Mouse (Mus musculus) kidney, postnatal 0 days (tissue): Measurements from ENCODE around the gene Catsper4. TPM values are rescaled to one million over a fixed set of nuclear protein-coding genes. Genes with fewer than 3 reads are reported as not detected.

Source experiments
- ATAC-seq: fragments of 200-750 bp; cut with Nextera tagmentation; replicated peaks from 2 replicates; pipeline ENCODE4 v1.8.0; 2017; ENCODE audit warnings: low read depth, moderate number of reproducible peaks, moderate TSS enrichment, moderate library complexity; ENCODE audit not compliant: low FRiP score
- DNase-seq: peaks from one replicate; pipeline ENCODE4 v3.0.0-alpha.2; 2016; ENCODE audit warnings: low spot score
- H3K27ac ChIP-seq: fragments of 300-500 bp; sonication (generic); 2 replicates; pipeline ENCODE4 v1.5.1; 2014; ENCODE audit warnings: mild to moderate bottlenecking
- H3K27me3 ChIP-seq: fragments of 300-500 bp; sonication (generic); 2 replicates; pipeline ENCODE4 v1.6.1; 2014; ENCODE audit warnings: low read length, mixed read lengths; ENCODE audit not compliant: insufficient read depth
- H3K36me3 ChIP-seq: fragments of 300-500 bp; sonication (generic); 2 replicates; pipeline ENCODE4 v1.6.1; 2014; ENCODE audit warnings: low read length, mixed read lengths; ENCODE audit not compliant: insufficient read depth
- H3K4me1 ChIP-seq: fragments of 300-500 bp; sonication (generic); replicated peaks from 2 replicates; pipeline ENCODE4 v1.6.1; 2014; ENCODE audit warnings: antibody characterized with exemption, low read length, mixed read lengths; ENCODE audit not compliant: insufficient read depth
- H3K4me2 ChIP-seq: fragments of 300-500 bp; sonication (generic); 2 replicates; pipeline ENCODE4 v1.6.1; 2014; ENCODE audit warnings: mild to moderate bottlenecking, low read length, moderate library complexity, mixed read lengths
- H3K4me3 ChIP-seq: fragments of 300-500 bp; sonication (generic); replicated peaks from 2 replicates; pipeline ENCODE4 v1.5.1; 2014; ENCODE audit warnings: low read depth, low read length
- H3K9ac ChIP-seq: fragments of 300-500 bp; sonication (generic); 2 replicates; pipeline ENCODE4 v1.6.1; 2014; ENCODE audit warnings: low read depth, low read length
- H3K9me3 ChIP-seq: fragments of 300-500 bp; sonication (generic); replicated peaks from 2 replicates; pipeline ENCODE4 v1.6.1; 2016; ENCODE audit warnings: low read length, inconsistent platforms, mixed read lengths
- CTCF ChIP-seq: IDR thresholded peaks from 2 replicates; pipeline ENCODE4 v1.5.1; 2016; ENCODE audit warnings: antibody characterized with exemption, low read depth, mild to moderate bottlenecking, moderate library complexity
- WGBS: fragments of 180-500 bp; shearing (Covaris S2); extraction: QIAGEN DNeasy Blood & Tissue Kit; methylation state at CpG from one replicate; pipeline ENCODE4 v1.1.7; 2014; 5-methylcytosine and 5-hydroxymethylcytosine counted together
- polyA plus RNA-seq: library from polyadenylated mRNA; unstranded; fragments of >200 nt; fragmentation: Nextera tagmentation; extraction: Ambion mirVana; gene quantifications from 2 replicates; pipeline ENCODE4 v1.2.1, GENCODE M21; 2015

Gene Catsper4
- polyA plus RNA-seq, 1 experiment from 2014 or later = 0.42 TPM

GRCm38 (mm10) chr4:134254835-134255234, 27.7 kb upstream of the Catsper4 start:
- H3K4me2 ChIP-seq = no peak overlapping the region
- peaks cover 26% of the 10 kb centered on the region for H3K27me3 ChIP-seq
- no peak for TF ChIP-seq CTCF
- no peaks in the 10 kb centered on the region for H3K9me3 ChIP-seq
- H3K36me3 ChIP-seq = no peaks in the 10 kb centered on the region
- ATAC-seq (no peak), DNase-seq (no peak)
- H3K4me3 ChIP-seq = no peak overlapping the region
- peaks cover 37% of the 10 kb centered on the region for H3K4me1 ChIP-seq
- no peak overlapping the region for H3K27ac ChIP-seq
- no peak overlapping the region for H3K9ac ChIP-seq
- 60% methylated on average over 3 of the region's 3 CpGs for WGBS

DNA sequence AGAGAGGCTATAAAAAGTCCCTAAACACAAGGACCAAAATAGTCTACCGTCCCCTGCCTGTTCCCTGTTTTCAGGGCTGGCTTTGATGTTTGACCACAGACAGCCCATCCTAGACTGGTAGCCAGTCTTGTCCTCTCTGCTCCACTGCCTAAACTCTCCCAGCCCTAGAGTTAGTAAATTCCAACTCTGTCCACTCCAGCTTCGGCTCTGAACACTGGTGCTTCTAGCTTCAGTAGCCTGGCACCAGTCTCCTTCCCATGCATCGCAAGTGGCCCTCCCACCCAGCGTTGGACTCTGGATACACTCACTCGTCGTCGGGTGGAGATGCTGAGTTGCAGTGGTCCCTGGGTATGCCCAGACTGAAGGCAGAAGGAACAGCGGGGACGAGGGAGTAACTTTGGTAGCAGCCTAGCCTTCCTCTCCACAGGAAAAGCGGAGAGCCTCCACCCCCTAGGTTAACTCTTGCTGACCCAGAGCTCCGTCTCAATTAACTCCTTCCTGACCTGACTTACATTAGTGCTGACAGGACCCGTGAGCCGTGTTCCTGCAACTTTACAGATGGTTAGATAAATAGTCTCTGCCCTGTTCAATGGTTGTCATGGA, 26.6 kb upstream of the Catsper4 start, which contains the start of gene Grrp1:
Grrp1 (minus strand) TSS at position 385 of the 603 bp plus-strand sequence.
- WGBS = 3% methylated on average over 13 of the region's 13 CpGs
- TF ChIP-seq CTCF = no peak
- ATAC-seq (no peak), DNase-seq (peak; percentile 74)
- Histone ChIP-seq H3K9ac (peak within 1 kb of the TSS; percentile 49; the same call in 1 of the 2 replicates), H3K27me3 (peaks cover 26% of the 10 kb centered on the region), H3K27ac (peak within 1 kb of the TSS; percentile 77), H3K4me3 (peak within 1 kb of the TSS; percentile 42), H3K4me1 (peaks cover 37% of the 10 kb centered on the region), H3K9me3 (no peaks in the 10 kb centered on the region), H3K4me2 (peak within 1 kb of the TSS; percentile 85), H3K36me3 (no peaks in the 10 kb centered on the region)

DNA sequence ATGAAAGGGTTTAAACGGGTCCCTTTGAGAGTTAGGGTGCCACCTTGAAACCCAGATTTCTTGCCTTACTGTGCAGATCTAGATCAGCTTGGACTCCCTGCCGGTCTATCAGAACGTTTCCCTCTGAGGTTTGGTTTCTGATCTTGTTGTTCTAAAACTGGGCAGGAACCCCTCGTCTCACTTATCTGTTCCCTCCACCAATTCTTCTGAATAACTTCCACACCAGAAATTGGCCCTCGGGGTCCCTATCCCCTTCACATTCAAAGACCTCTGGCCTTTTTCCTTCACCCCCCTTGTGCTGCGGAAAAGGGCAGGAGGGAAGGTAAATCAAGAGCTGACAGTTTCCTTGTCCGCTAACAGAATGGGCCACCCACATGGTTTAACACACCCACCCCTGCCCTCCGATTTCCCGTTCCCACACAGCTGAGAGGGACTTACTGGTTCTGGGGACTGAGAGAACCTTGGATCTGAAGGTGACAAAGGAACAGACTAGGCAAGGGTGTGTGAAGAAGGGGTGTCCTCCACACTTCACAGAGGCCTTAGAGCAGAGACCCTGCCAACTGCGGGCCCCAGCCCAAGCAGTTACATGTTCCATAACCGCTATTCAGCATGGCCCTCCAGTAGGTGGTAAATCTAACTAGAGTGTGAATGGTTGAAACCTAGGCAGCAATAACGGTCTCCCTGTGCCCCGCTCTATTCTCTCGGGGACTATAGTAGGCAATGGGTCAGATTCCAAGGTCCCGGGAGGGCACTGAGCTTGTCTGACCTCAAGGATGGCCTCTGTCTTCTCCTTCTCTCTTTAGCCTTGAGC, 25.9 kb upstream of the Catsper4 start:
- TF ChIP-seq CTCF = no peak
- Histone ChIP-seq H3K27me3 (peaks cover 26% of the 10 kb centered on the region), H3K4me1 (peaks cover 37% of the 10 kb centered on the region), H3K9ac (peak overlapping the region; percentile 49; the same call in 1 of the 2 replicates), H3K4me2 (peak overlapping the region; percentile 85), H3K27ac (peak overlapping the region; percentile 77), H3K9me3 (no peaks in the 10 kb centered on the region), H3K36me3 (no peaks in the 10 kb centered on the region), H3K4me3 (peak overlapping the region; percentile 42)
- 21% methylated on average over 15 of the region's 15 CpGs for WGBS
- no peak for ATAC-seq
- DNase-seq = peak; percentile 41

DNA sequence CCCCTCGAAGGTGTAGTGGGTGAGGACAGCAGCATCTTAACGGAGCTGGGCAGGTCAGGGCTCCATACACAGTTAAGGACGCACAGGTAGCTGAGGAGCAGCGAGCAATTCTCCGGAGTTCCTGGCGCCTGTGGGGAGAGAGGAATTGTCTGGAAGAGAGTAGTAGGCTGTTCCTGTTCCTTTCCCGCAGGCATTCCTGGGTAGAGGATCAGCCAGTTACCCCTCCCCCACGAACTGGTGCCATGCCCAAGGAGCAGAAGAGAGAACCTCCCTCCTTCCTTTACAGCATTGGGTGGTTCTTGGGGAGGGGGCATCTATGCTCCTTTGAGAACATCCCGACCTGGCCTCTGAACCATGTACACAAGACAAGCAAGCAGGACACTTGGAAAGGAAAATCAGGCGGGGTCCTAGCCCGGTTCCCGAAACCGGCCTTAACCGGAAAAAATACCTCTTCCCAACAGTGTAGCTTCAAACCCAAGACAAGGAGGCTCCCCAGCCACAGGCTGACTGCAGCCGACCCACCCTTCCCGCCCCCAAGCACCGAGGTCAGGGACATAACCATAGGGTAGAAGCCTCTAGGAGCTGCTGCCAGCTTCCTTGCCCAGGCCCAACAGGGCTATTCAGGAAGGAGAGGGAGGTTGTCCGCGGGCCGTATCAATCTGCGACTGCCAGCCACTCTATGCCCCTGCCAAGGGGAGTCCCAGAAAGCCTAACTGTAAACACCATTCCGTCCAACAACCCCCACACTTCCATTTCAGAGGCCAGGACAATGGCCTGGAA, 25.1 kb upstream of the Catsper4 start:
- 17% methylated on average over 22 of the region's 22 CpGs for WGBS
- no peak for TF ChIP-seq CTCF
- Histone ChIP-seq H3K4me1 (peaks cover 37% of the 10 kb centered on the region), H3K4me3 (peak overlapping the region; percentile 42), H3K9me3 (no peaks in the 10 kb centered on the region), H3K9ac (peak overlapping the region; percentile 49; the same call in 1 of the 2 replicates), H3K36me3 (no peaks in the 10 kb centered on the region), H3K27ac (peak overlapping the region; percentile 64), H3K27me3 (peaks cover 26% of the 10 kb centered on the region), H3K4me2 (peak overlapping the region; percentile 85)
- no peak for ATAC-seq
- DNase-seq = peak; percentile 28

GRCm38 (mm10) chr4:134251241-134252130, 24.3 kb upstream of the Catsper4 start:
- Histone ChIP-seq H3K9me3 (no peaks in the 10 kb centered on the region), H3K9ac (peak overlapping the region; percentile 49), H3K27ac (no peak overlapping the region), H3K4me2 (peak overlapping the region; percentile 85), H3K4me1 (peaks cover 32% of the 10 kb centered on the region), H3K4me3 (peak overlapping the region; percentile 42), H3K36me3 (no peaks in the 10 kb centered on the region), H3K27me3 (peaks cover 26% of the 10 kb centered on the region)
- DNase-seq (peak; percentile 29), ATAC-seq (no peak)
- WGBS = 1% methylated on average over 91 of the region's 91 CpGs
- TF ChIP-seq CTCF = no peak
